ENCODE assay signal across 9 mouse cellular contexts in the genomic region with DNA sequence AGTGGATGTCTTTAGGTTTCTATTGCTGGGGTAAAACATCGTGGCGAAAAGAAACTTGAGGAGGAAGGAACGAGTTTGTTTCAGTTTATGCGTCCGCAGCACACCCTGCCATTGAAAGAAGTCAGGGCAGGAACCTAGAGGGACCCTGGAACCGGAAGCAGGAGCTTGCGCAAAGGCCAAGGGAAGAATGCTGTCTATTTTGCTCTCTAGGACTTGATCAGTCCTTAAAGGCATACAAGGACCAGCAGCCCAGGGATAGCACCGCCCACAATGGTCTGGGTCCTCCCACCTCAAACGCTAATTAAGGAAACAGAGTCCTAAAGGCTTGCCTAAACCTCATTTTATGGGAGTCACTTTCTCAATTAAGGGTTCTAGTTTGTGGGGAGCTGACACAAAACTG. TPM values are rescaled to one million over a fixed set of nuclear protein-coding genes. Genes with fewer than 3 reads are reported as not detected.
A peak's percentile ranks its signal among the peaks of the same experiment; 100 is the strongest.
DNase-seq lines count a peak whose midpoint lies in the region; ATAC-seq and TF ChIP-seq lines count a peak whose summit lies in the region.
"Had no signal": no experiment of that assay in that cellular context is flagged by ENCODE, and none has a peak within 500 bp of the region (broad histone marks: within the 10 kb centered on the region; RNA-seq: fewer than 3 reads in every experiment).

No protein-coding gene starts in this region.

- no peak for TF ChIP-seq EP300 in liver, embryonic 14.5 days (IDR thresholded peaks at IDR 0.05; ENCODE audit: low read depth)

- DNase-seq in gastrocnemius, adult 2 months, result peak; percentile 46
- DNase-seq in gastrocnemius, adult 18-20 months (ENCODE audit: low spot score), result no peak
- peak; percentile 34 for DNase-seq in heart, postnatal 4 days
- DNase-seq in liver, embryonic 14.5 days (ENCODE audit: low read depth in 3 of 3, low spot score in 3 of 3), result no peak
- DNase-seq in layer of hippocampus, adult 11-12 months (ENCODE audit: low spot score), result no peak
- DNase-seq in thymus, postnatal 36 days, result no peak

- H3K4me1 ChIP-seq in liver, embryonic 14.5 days (replicated peaks; ENCODE audit: control insufficient read depth in 2 of 2, insufficient read depth in 2 of 2, low read length in 1 of 2), result peaks cover 0 to 3% of the 10 kb centered on the region in 2 experiments; a peak in 1 of 4 replicates
- H3K4me1 ChIP-seq in stomach, embryonic 14.5 days (ENCODE audit: control insufficient read depth, insufficient read depth, low read length), result peaks cover 5% of the 10 kb centered on the region; the same call in 1 of the 2 replicates

- H3K27me3 ChIP-seq in liver, embryonic 14.5 days (ENCODE audit: control insufficient read depth, insufficient read depth, low read length), result peaks cover 21% of the 10 kb centered on the region
- no peaks in the 10 kb centered on the region for H3K27me3 ChIP-seq in stomach, embryonic 14.5 days (ENCODE audit: control insufficient read depth, insufficient read depth, low read length)

- H3K9me3 ChIP-seq in liver, embryonic 14.5 days (ENCODE audit: control insufficient read depth, low read length), result no peaks in the 10 kb centered on the region
- H3K9me3 ChIP-seq in stomach, embryonic 14.5 days (ENCODE audit: control insufficient read depth, low read depth, low read length), result no peaks in the 10 kb centered on the region
- H3K9me3 ChIP-seq: limb, embryonic 12.5 days had no signal

- no peak for ATAC-seq in liver, embryonic 14.5 days (ENCODE audit: insufficient read depth)
- ATAC-seq in stomach, embryonic 14.5 days (ENCODE audit: insufficient number of reproducible peaks, insufficient read depth, low FRiP score, low read depth), result no peak
- ATAC-seq in erythroblast, adult 5-6 weeks (replicated peaks; ENCODE audit: low FRiP score, poor library complexity, severe bottlenecking), result no peak

- peak overlapping the region; percentile 90 for H3K27ac ChIP-seq in gastrocnemius, adult 2 months
- H3K27ac ChIP-seq in liver, embryonic 14.5 days, result no peak overlapping the region
- no peak overlapping the region for H3K27ac ChIP-seq in stomach, embryonic 14.5 days (ENCODE audit: low read length)
- H3K27ac ChIP-seq: limb, embryonic 12.5 days had no signal

- no peaks in the 10 kb centered on the region for H3K36me3 ChIP-seq in liver, embryonic 14.5 days (replicated peaks; ENCODE audit: control insufficient read depth, insufficient read depth, low read depth)
- no peaks in the 10 kb centered on the region for H3K36me3 ChIP-seq in stomach, embryonic 14.5 days (ENCODE audit: control insufficient read depth, insufficient read depth, low read length)
- H3K36me3 ChIP-seq: limb, embryonic 12.5 days had no signal

- 29% methylated on average over 9 of the region's 9 CpGs for WGBS in liver, embryonic 14.5 days (ENCODE audit: insufficient replicate concordance)
- WGBS in stomach, embryonic 14.5 days, result 61% methylated on average over 9 of the region's 9 CpGs

- peak overlapping the region; percentile 78 for H3K4me3 ChIP-seq in gastrocnemius, adult 2 months
- no peak overlapping the region for H3K4me3 ChIP-seq in liver, embryonic 14.5 days (ENCODE audit: insufficient read depth in 1 of 2, low read depth in 2 of 2, low read length in 2 of 2)
- H3K4me3 ChIP-seq in stomach, embryonic 14.5 days (ENCODE audit: low read depth, low read length), result no peak overlapping the region

- H3K9ac ChIP-seq in liver, embryonic 14.5 days (replicated peaks), result no peak overlapping the region
- no peak overlapping the region for H3K9ac ChIP-seq in stomach, embryonic 14.5 days (replicated peaks; ENCODE audit: low read depth, low read length)

- no peak for TF ChIP-seq CTCF in gastrocnemius, adult 2 months (IDR thresholded peaks at IDR 0.05)
- TF ChIP-seq CTCF in liver, embryonic 14.5 days (IDR thresholded peaks at IDR 0.05; ENCODE audit: low read depth), result no peak

- peak overlapping the region; percentile 60 for H3K4me2 ChIP-seq in liver, embryonic 14.5 days (ENCODE audit: low read depth)
- peak overlapping the region; percentile 75; the same call in 1 of the 2 replicates for H3K4me2 ChIP-seq in stomach, embryonic 14.5 days (replicated peaks; ENCODE audit: low read depth, low read length)

- intact Hi-C loops in gastrocnemius, adult 2 months (cut with DNase I), result no loop called here

RNA-seq across cellular contexts. Expression of a gene that starts 0.7 kb away (rescaled TPM):
- 10 to 100 TPM; 11.9 to 22.3 TPM for total RNA-seq in gastrocnemius, adult 2 months (2021)
- total RNA-seq in gastrocnemius, adult 18-20 months (2021), result 10 to 100 TPM in 1 of 2 experiments, 1 to 10 TPM in 1; 9.5 to 20.3 TPM
- total RNA-seq in heart, postnatal 4 days (2021), result 10 to 100 TPM; 43.7 to 49.1 TPM
- polyA plus RNA-seq in liver, embryonic 14.5 days (2012; rRNA removed), result 5.2 and 9.6 TPM in 2 replicates
- polyA plus RNA-seq in liver, embryonic 14.5 days (2014; fragmentation: Nextera tagmentation; extraction: Ambion mirVana), result 15.5 and 16.3 TPM in 2 replicates
- polyA plus RNA-seq in stomach, embryonic 14.5 days (2014; fragmentation: Nextera tagmentation; extraction: Ambion mirVana), result 48.4 and 54.5 TPM in 2 replicates
- total RNA-seq in erythroblast, adult 5-6 weeks (2015; ENCODE audit: low replicate concordance), result 103 and 132 TPM in 2 replicates
- 56.5 and 76.3 TPM in 2 replicates for total RNA-seq in erythroblast, adult 5-6 weeks (2017; ENCODE audit: low replicate concordance)

Comparison
In these comparisons a context has a peak if more than half of its experiments do, and no peak if none do; other contexts are left out.
1. DNase-seq: peak in gastrocnemius, adult 2 months (single experiment) and heart, postnatal 4 days (single experiment); none in gastrocnemius, adult 18-20 months (single experiment), liver, embryonic 14.5 days (0 of 3), layer of hippocampus, adult 11-12 months (single experiment) and thymus, postnatal 36 days (0 of 2).